Mouse (Mus musculus): ENCODE measurements around the gene Senp1.

- TF ChIP-seq POLR2A (IDR thresholded peaks at IDR 0.05; ENCODE audit: extremely low read depth, insufficient read depth, low read length) (no peak), CTCF (IDR thresholded peaks at IDR 0.05; ENCODE audit: extremely low read depth, insufficient read depth, low read length) (no peak)
Observed at GRCm38 (mm10) chr15:98033233-98033748, 60.3 kb downstream of the Senp1 start.

Data from cortical plate, adult 2 months (tissue).